Mouse (Mus musculus) frontal cortex, adult (tissue): ENCODE measurements at regions not wholly inside any gene's neighbourhood (a gene's known extent, or its start where the extent isn't known, plus 50 kb on each side); places are given as distances from the start of the nearest gene placed in this dataset.

ENCODE experiments used
- ATAC-seq: cut with Nextera tagmentation; 2 replicates; pipeline ENCODE4 v1.9.2; 2017; ENCODE audit warnings: mild to moderate bottlenecking, moderate library complexity, mixed read lengths; ENCODE audit not compliant: low TSS enrichment

- no peak for ATAC-seq
Observed at GRCm38 (mm10) chr1:75833071-75833830, 287.2 kb downstream of the Slc4a3 start.

DNA sequence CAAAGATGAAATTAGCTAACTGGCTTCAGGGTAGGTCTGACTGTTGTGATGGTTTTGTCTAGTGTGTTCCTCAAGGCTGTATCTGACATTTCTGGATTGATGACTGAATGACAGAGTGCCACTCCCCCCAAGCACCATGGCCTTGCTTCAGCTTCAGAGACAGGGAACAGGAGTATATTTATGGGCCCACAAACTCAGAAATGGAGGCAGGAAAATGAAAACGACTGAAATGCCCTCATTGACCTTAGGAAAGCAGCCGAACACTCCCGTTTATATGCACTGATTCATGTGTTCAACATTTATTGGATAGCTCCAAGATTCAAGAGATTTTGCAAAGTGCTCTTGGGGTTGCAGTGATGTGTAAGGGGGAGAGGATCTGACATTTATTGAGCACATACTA lies 288.3 kb downstream of the Slc4a3 start:
- ATAC-seq, result no peak

- ATAC-seq, result peak; percentile 82
Observed at GRCm38 (mm10) chr1:75839551-75840223, 293.6 kb downstream of the Slc4a3 start.

DNA sequence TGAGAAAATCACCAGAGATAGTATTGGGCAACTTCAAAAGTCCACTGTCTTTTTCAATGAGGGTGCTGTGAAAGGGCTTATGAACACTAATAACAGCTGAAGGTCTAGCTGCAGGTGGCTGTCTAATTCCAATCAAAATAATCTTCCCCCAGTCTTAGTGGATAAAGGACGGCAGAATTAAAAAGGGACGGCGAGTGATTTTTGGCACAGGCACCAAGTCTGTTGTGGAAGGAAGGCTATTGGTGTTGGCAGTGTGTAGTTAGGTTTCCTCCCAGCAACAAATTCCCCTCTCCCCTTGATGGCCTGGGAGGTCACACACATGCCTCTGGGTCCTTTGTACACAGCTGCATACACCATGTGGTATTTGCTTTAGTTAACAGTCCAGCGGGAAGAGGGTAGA lies 296.3 kb downstream of the Slc4a3 start:
- ATAC-seq, result no peak

DNA sequence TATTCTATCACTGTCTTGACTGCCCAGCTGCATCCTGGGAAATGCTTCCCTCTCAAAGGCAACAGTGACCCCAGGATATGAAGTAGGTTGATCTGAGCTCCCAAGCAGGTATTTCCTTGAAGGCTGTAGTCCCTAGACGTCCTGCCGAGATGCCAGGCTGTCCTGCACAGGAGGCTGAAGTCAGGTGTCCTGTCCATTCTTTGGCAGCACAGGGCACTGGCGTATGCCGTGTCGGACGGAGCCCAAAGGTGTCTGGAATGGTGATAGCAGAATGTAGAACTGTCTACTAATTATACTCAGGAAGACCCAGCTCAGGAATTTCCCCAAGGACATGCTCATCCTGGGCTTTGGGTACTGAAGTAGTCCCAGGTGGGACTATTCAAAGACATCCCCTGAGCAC lies 297.3 kb downstream of the Slc4a3 start:
- no peak for ATAC-seq

GRCm38 (mm10) chr1:75844123-75844522 lies 298.1 kb downstream of the Slc4a3 start:
- no peak for ATAC-seq

DNA sequence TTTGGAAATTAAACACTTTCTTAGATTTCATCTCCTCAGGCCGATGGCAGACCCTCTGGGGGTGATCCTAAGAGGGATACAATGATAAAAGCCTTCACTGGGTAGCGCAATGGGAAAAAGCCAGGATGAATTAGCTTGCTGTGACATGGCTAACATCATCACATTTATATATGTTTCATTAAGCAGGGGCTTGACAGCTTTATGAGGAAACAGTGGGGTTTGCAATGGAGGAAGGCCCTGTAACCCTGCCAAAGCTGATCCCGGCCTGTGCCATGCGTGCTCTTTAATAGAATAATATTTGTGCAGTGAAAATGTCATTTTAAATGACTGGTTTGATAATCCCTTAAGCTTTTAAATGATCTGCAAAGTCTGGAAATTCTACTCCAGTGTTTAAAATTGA lies 298.5 kb downstream of the Slc4a3 start:
- ATAC-seq, result no peak

- no peak for ATAC-seq
Observed at GRCm38 (mm10) chr1:75844981-75845380, 298.9 kb downstream of the Slc4a3 start.

GRCm38 (mm10) chr1:75845771-75846535 lies 299.9 kb downstream of the Slc4a3 start:
- ATAC-seq, result no peak

- ATAC-seq, result peak; percentile 49; the same call in 1 of the 2 replicates
Observed at GRCm38 (mm10) chr1:75847681-75848080, 301.6 kb downstream of the Slc4a3 start.

DNA sequence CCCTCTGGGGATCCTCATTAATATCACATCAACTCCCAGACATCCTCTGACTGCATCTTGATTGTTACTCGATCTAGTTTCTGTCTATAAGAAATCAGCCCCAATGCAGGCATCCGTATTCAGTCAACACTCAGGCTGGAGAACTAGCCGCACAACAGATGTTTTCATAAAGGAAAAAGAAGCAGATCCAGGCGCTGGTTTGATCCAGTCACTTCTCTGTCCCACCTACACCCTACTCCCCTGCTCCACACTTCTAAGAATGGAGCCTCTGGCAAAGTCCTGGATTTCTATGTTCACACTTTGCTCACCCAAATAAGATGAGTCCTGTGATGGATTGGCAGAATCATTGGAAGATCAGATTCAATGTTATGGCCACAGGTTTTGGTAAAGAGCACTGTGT lies 302.4 kb downstream of the Slc4a3 start:
- peak; percentile 94 for ATAC-seq

DNA sequence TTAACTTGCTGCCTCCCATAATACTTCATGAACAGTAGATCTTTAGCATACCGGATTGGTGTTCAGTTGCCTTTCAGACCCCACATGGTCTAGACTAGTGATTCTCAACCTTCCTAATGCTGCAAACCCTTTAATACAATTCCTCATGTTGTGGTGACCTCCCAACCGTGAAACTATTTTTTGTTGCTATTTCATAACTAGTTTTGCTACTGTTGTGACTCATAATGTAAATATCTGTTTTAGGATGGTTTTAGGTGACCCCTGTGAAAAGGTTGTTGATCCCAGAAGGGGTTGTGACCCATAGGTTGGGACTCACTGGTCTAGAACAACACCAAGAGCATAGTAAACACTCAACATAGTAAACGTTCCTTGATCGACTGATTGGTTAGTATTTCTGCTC lies 304.1 kb downstream of the Slc4a3 start:
- no peak for ATAC-seq

- no peak for ATAC-seq
Observed at GRCm38 (mm10) chr1:75858551-75859255, 312.6 kb downstream of the Slc4a3 start.

DNA sequence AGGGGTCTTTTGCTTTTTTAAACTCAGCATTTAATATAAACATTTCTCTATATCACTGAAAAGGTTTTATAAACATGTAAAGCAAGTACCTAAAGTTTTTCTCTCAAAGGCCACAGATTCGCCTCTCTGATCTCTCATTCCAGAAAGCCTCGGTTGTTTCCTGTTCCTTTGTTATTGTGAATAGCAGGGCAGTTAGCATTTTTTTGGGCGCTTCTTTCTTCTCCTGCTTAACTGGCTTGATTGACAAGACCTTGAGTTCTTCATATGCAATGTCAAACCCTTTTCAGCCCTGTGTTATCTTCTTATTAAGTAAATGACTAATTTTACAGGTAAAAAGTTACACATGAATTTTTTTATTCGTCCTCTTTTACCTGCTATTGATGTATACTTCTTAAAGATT lies 316.7 kb downstream of the Slc4a3 start:
- no peak for ATAC-seq

DNA sequence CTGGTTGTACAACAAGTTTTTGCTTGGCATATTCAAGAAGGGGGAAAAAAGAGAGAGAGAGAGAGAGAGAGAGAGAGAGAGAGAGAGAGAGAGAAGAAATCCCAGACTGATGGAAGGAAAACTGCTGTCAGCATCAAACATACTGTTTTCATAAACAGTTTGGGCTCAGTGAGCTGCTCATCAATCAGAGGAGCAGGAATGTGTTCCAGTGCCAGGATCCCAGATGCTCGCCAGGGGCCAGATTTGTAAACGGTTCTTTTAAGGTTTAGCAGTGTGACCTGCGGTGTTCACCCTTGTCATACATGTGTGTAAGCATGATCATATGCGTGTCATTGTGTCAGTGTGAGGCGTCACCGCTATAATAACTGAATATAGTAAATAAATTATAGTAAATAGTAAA lies 320.5 kb downstream of the Slc4a3 start:
- ATAC-seq, result no peak

- ATAC-seq, result peak; percentile 66
Observed at GRCm38 (mm10) chr1:75869414-75869813, 323.3 kb downstream of the Slc4a3 start.

DNA sequence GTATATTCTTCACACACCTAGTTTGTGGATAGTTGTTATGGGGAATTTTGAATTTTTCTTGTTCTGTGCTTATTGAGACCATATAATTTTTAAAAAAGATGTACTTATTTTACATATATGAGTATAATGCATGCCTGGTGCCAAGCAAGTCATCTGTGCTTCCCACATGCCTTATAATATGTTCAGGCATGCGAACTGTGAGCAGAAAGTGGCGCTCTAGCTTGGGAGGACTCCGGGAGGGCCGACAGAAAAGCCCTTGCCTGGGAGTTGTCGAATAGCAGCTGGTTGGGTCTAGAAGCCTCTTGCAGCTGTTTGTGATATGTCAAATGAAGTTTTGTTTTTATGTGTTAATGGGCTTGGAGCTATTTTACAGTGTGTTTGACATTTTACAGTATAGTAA lies 323.8 kb downstream of the Slc4a3 start:
- ATAC-seq, result no peak

DNA sequence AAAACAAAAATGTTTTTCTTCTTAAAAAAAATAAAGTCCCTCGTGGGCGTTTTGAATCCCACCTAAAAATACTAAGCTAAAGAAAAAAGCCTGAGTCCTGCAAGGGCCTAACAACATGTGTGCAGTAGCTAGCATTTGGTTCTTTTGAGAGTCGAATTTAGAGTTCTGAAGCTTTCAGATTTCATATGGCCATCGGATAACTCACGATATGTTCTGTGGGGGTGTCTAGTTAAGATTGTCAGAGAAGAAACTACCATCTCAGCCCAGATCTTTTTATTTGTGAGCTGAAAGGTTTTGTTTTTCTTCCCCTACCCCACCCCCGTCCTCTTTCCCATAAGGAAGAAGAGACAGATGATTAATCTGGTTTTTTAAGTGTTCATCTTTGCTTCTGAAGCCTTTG lies 327.8 kb downstream of the Slc4a3 start:
- peak; percentile 39 for ATAC-seq

- peak; percentile 85 for ATAC-seq
Observed at GRCm38 (mm10) chr1:75877209-75877608, 331.1 kb downstream of the Slc4a3 start.

DNA sequence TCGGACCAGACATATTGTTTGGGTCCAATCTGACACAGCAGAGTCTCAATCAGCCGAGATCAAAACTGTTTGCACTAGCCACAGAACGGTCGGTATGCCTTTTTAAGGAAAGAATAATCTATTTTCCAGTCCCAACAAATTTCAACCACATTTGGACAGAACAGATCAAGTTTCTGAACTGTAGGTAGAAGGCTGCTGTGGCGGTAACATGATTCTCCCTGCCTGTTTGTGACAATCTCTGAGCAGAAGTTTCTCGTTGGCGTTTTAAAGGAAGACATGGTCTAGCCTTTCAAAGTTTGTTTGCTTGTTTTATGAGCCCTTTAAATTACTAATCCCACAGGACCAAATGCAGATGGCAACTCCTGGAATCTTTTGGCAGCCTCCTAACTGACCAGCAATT lies 339.6 kb downstream of the Slc4a3 start:
- no peak for ATAC-seq

DNA sequence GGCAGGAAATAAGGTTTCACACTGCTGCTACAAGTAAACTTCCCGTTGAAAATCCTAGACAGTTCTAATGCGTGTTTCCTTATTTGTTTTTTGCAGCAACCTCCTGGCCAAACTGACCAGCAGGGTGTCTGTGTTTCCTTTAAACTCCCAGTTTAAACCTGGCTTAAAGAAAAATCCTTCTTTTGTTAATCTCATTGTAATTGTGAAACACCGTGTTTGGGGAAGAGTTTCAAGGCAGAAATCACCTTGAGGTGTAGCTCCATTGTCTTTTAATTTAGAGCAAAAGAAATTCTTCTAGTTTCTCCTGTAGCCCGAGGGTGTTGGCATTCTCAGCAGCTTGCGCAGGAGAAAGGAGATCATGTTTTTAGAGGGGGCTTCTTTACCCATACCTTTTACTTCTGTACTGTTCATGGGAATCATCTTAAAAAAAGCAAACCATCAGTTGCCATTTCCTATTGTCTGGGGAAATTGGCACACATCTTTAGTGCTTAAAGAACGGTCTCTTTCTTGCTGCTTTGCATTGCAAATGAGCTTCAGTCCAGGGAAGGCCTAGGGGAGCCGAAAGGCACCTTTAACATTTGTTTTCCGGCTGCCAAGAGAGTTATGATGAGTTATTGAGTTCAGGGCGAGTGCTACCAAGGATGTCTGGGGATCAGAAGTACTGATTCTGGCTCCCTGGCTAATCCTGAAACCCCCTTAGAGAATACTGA lies 342.6 kb downstream of the Slc4a3 start:
- no peak for ATAC-seq
